Mouse (Mus musculus) midbrain, embryonic 11.5 days (tissue): ENCODE measurements around the gene Sh2d6. TPM values are rescaled to one million over a fixed set of nuclear protein-coding genes. Genes with fewer than 3 reads are reported as not detected.

Experiments used
- ATAC-seq: fragments of 200-750 bp; cut with Nextera tagmentation; 2 replicates; pipeline ENCODE4 v1.8.0; 2017; ENCODE audit warnings: moderate TSS enrichment, moderate library complexity; ENCODE audit not compliant: low FRiP score
- DNase-seq: peaks from one replicate; pipeline ENCODE4 v3.0.0; 2015; ENCODE audit warnings: low spot score; ENCODE audit errors: missing footprints
- H3K27ac ChIP-seq: fragments of 300-500 bp; sonication (generic); 2 replicates; pipeline ENCODE4 v1.5.1; 2014; ENCODE audit warnings: low read depth, low read length
- H3K27me3 ChIP-seq: fragments of 300-500 bp; sonication (generic); 2 replicates; pipeline ENCODE4 v1.6.1; 2014; ENCODE audit warnings: mild to moderate bottlenecking, low read length, moderate library complexity, mixed read lengths; ENCODE audit not compliant: control insufficient read depth, insufficient read depth
- H3K36me3 ChIP-seq: fragments of 300-500 bp; sonication (generic); 2 replicates; pipeline ENCODE4 v1.6.1; 2014; ENCODE audit warnings: mild to moderate bottlenecking, low read length, moderate library complexity, mixed read lengths; ENCODE audit not compliant: control insufficient read depth, insufficient read depth
- H3K4me1 ChIP-seq: fragments of 300-500 bp; sonication (generic); 2 replicates; pipeline ENCODE4 v1.6.1; 2014; ENCODE audit warnings: low read length; ENCODE audit not compliant: control insufficient read depth, insufficient read depth
- H3K4me2 ChIP-seq: fragments of 300-500 bp; sonication (generic); 2 replicates; pipeline ENCODE4 v1.6.1; 2014; ENCODE audit warnings: mild to moderate bottlenecking, moderate library complexity
- H3K4me3 ChIP-seq: fragments of 300-500 bp; sonication (generic); 2 replicates; pipeline ENCODE4 v1.5.1; 2014; ENCODE audit warnings: low read depth, low read length
- H3K9ac ChIP-seq: fragments of 300-500 bp; sonication (generic); 2 replicates; pipeline ENCODE4 v1.6.1; 2014; ENCODE audit warnings: low read length
- H3K9me3 ChIP-seq: fragments of 300-500 bp; sonication (generic); 2 replicates; pipeline ENCODE4 v1.6.1; 2016; ENCODE audit warnings: low read length; ENCODE audit not compliant: control insufficient read depth
- WGBS: fragments of 180-500 bp; shearing (Covaris S2); extraction: QIAGEN DNeasy Blood & Tissue Kit; methylation state at CpG from one replicate; pipeline ENCODE4 v1.1.7; 2014; 5-methylcytosine and 5-hydroxymethylcytosine counted together
- polyA plus RNA-seq: library from polyadenylated mRNA; unstranded; fragments of >200 nt; fragmentation: Nextera tagmentation; extraction: Ambion mirVana; gene quantifications from 2 replicates; pipeline ENCODE4 v1.2.1, GENCODE M21; 2014

Gene Sh2d6
- polyA plus RNA-seq, result 0.41 TPM in 1 of 2 replicates, not detected in the other

DNA sequence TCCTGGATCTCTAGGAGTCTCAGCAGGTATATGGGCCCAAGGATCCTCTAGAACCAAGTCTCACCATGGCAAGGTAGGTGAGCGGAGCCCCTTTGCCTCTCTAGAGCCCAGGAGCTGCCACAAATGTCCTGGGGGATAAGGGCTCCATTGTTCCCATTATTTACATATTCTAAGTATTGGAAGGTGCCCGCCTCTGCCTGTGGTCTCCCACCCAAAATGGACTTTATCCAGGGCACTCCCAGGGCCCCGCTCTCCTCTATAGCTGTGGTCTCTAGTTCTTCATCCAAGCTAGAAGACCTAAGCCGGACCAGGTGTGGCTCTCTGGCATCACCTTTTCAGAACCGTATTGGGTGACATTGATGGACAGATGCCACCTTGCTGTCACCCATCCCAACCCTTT is at the start of gene Sh2d6:
Gene Sh2d6 (minus strand): TSS at position 101 of the 400 bp plus-strand sequence.
- Histone ChIP-seq H3K9me3 (no peaks in the 10 kb centered on the region), H3K4me3 (no peak within 1 kb of the TSS), H3K9ac (no peak within 1 kb of the TSS), H3K4me1 (peaks cover 19% of the 10 kb centered on the region), H3K27me3 (no peaks in the 10 kb centered on the region), H3K4me2 (no peak within 1 kb of the TSS), H3K27ac (peak within 1 kb of the TSS; percentile 73), H3K36me3 (no peaks in the 10 kb centered on the region)
- 90% methylated on average over 5 of the region's 5 CpGs for WGBS
- ATAC-seq (no peak), DNase-seq (no peak)

DNA sequence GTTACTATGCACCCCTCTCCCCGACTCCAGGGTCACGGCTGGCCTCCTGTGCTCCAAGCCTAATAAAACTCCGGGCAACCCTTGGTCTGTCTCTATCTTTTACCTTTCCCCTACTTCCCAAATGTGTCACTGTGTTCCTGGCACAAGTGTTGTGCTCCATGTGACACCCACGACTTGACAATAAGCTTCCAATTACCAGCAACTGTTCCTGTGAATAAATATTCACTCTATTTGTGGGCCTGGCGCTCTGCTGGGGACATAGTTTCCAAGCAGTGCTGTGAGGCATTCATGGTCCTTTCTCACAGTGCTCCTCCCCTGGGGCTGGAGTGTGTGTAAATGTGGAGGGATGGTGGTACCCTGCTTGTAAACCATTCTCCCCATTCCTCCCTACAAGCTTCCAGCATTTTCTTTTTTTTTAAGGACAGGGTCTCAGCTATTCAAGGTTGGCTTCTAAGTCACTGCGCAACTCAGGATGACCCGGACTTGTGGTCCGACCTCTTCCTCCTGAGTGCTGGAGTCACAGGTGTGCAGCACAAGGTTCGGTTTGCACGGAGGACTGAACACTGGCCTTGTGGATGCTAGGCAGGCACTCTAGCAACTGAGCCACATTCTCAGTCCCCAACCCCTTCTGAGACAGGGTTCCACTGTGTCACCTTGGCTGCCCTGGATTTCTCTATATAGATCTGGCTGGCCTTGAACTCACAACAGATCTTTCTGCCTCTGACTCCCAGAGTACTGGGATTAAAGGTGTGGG is 49.3 kb upstream of the Sh2d6 start:
- no peak overlapping the region for H3K9ac ChIP-seq
- H3K27me3 ChIP-seq, result no peaks in the 10 kb centered on the region
- no peak overlapping the region for H3K27ac ChIP-seq
- no peaks in the 10 kb centered on the region for H3K36me3 ChIP-seq
- WGBS, result 91% methylated on average over 10 of the region's 10 CpGs
- H3K4me2 ChIP-seq, result no peak overlapping the region
- DNase-seq (no peak), ATAC-seq (no peak)
- H3K9me3 ChIP-seq, result no peaks in the 10 kb centered on the region
- no peak overlapping the region for H3K4me3 ChIP-seq
- no peaks in the 10 kb centered on the region; the same call in 1 of the 2 replicates for H3K4me1 ChIP-seq

DNA sequence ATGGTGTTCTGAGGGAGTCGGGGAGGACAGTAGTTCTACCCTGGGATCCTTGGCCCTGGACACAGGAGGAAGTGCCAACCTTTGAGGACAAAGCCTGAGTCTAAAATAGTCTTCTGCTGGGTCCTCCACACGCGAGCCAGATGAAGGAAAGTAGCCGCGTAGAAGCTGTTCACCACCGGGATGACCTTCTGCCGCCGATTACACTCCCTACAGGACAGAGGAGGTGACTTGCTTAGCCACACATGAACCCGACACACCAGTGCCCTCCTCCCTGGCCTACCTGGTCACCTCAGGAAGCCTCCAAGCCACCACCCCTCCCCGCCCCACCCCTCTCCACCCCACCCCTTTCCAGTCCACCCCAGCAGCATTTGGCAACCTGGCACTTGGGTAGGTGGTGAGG is 47.2 kb upstream of the Sh2d6 start:
- ATAC-seq (no peak), DNase-seq (no peak)
- H3K4me2 ChIP-seq, result no peak overlapping the region
- H3K36me3 ChIP-seq, result no peaks in the 10 kb centered on the region
- no peaks in the 10 kb centered on the region; the same call in 1 of the 2 replicates for H3K4me1 ChIP-seq
- no peaks in the 10 kb centered on the region for H3K27me3 ChIP-seq
- no peak overlapping the region for H3K9ac ChIP-seq
- H3K27ac ChIP-seq, result no peak overlapping the region
- WGBS, result 90% methylated on average over 10 of the region's 10 CpGs
- no peaks in the 10 kb centered on the region for H3K9me3 ChIP-seq
- H3K4me3 ChIP-seq, result no peak overlapping the region

DNA sequence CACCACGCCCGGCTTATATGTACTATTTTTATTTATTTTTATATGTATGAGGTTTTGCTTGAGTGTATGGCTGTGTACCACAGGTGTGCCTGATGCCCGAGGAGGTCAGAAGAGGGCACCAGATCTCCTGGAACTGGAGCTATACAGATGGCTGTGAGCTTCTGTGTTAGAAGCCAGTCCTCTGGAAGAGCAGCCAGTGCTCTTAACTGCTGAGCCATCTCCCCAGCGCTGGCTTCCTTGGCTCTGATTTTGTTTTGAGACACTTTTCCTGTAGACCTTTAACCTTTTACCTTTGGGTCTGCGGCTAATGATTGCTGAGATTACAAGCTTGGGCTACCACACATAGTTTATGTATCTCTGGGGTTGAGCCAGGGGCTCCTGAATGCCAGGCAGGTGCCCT is 46.0 kb upstream of the Sh2d6 start:
- H3K27ac ChIP-seq, result no peak overlapping the region

DNA sequence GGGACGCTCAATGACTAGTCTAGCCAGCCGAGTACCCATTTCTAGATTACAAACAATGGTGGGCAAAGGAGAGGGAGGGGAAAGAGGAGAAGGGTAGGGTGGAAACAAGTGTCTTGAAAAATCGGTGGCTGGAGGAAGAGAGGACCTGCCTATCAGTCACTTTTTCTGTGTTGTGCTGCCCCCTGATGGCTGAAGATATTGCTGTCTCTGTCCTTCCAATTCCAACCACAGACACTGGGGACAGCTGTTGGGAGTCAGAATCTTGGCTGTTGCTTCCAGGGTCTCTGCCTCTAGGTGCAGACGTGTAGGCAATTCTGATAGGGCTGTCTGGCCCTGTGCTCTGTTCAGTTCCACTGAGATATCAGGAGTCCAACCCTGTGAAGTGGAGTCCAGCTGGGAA is 44.5 kb upstream of the Sh2d6 start:
- DNase-seq, result peak; percentile 98
- Histone ChIP-seq H3K4me2 (no peak overlapping the region), H3K4me3 (no peak overlapping the region), H3K36me3 (no peaks in the 10 kb centered on the region), H3K9ac (peak overlapping the region; percentile 39; the same call in 1 of the 2 replicates), H3K27me3 (no peaks in the 10 kb centered on the region), H3K4me1 (no peaks in the 10 kb centered on the region; the same call in 1 of the 2 replicates), H3K9me3 (no peaks in the 10 kb centered on the region), H3K27ac (no peak overlapping the region)
- 0% methylated on average over 4 of the region's 4 CpGs for WGBS
- ATAC-seq, result peak; percentile 87

More for the DNA sequence above, 46.0 kb upstream of the Sh2d6 start:
- Histone ChIP-seq H3K36me3 (no peaks in the 10 kb centered on the region), H3K27me3 (no peaks in the 10 kb centered on the region), H3K9me3 (no peaks in the 10 kb centered on the region), H3K4me1 (no peaks in the 10 kb centered on the region; the same call in 1 of the 2 replicates), H3K4me2 (no peak overlapping the region), H3K4me3 (no peak overlapping the region), H3K9ac (no peak overlapping the region)
- ATAC-seq (no peak), DNase-seq (no peak)
- 93% methylated on average over 5 of the region's 5 CpGs for WGBS

DNA sequence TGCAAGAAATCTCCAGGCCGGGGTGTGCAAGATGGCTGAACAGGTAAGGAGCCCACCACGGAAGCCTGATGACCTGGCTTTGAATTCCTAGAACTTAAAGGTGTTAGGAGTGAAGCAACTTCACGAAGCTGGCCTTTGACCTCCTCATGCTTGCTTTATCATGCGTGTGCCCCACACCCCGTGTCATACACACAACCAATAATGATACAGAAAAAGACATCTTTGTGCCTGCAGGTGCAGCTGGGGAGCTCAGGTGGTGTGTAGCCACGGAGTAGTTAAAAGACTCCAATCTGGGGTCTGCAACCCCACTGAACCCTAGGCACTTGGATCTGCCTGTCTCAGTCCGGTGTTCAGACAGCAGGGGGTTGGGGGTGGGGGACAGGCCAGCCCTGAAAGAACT is 44.0 kb upstream of the Sh2d6 start:
- no peaks in the 10 kb centered on the region; the same call in 1 of the 2 replicates for H3K4me1 ChIP-seq
- WGBS, result 73% methylated on average over 7 of the region's 7 CpGs
- H3K4me2 ChIP-seq, result no peak overlapping the region

DNA sequence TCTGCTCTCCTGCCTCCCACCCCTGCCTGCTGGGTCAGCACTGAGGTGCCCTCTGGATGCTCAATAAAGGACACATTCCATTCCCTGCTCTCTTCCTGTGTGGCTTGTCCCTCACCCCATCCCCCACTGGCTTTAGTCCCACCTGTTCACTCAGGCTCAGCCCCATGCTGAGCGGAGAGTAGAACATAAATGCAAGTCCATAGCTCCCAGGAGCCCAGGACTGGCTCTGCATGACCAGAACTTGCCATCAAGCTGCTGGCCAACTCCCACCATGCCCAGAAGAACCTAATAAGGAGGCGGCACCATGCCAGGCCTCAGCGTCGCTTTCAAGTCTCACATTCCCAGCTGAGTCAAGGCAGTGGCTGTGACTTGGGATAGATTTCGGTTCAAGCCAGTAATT is 41.4 kb upstream of the Sh2d6 start:
- 77% methylated on average over 5 of the region's 5 CpGs for whole genome bisulfite sequencing
- Histone ChIP-seq H3K27ac (no peak overlapping the region), H3K36me3 (no peaks in the 10 kb centered on the region), H3K4me2 (no peak overlapping the region), H3K4me1 (no peaks in the 10 kb centered on the region; the same call in 1 of the 2 replicates), H3K27me3 (no peaks in the 10 kb centered on the region), H3K4me3 (no peak overlapping the region), H3K9me3 (no peaks in the 10 kb centered on the region), H3K9ac (no peak overlapping the region)
- no peak for DNase-seq
- no peak for ATAC-seq

More for the DNA sequence above, 44.0 kb upstream of the Sh2d6 start:
- Histone ChIP-seq H3K9ac (peak overlapping the region; percentile 39; the same call in 1 of the 2 replicates), H3K27ac (no peak overlapping the region), H3K9me3 (no peaks in the 10 kb centered on the region), H3K4me3 (no peak overlapping the region), H3K27me3 (no peaks in the 10 kb centered on the region), H3K36me3 (no peaks in the 10 kb centered on the region)
- no peak for DNase-seq
- peak; percentile 23 for ATAC-seq

DNA sequence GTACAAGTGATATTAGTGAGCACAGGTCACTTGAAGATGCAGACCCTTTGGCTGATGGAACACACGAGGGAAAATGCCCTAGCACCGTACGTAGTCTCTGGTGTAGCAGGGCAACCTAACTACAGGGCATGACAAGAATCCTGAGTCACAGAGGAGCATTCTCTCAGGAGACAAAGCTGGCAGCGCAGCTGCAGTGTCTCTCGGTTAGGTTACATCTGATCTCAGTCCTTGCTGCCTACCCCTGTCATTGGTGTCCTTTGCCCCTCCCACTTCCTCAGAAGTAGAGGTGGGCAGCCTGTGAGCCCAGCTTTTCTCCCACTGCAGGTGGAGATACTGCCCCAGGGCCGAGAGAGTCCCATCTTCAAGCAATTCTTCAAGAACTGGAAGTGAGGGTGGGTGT is 41.0 kb upstream of the Sh2d6 start:
- no peak for ATAC-seq
- H3K9ac ChIP-seq, result no peak overlapping the region
- DNase-seq, result no peak
- no peak overlapping the region for H3K4me2 ChIP-seq
- H3K4me1 ChIP-seq, result no peaks in the 10 kb centered on the region; the same call in 1 of the 2 replicates
- 58% methylated on average over 6 of the region's 6 CpGs for WGBS
- H3K4me3 ChIP-seq, result no peak overlapping the region
- no peak overlapping the region for H3K27ac ChIP-seq
- no peaks in the 10 kb centered on the region for H3K27me3 ChIP-seq
- no peaks in the 10 kb centered on the region for H3K36me3 ChIP-seq
- no peaks in the 10 kb centered on the region for H3K9me3 ChIP-seq

DNA sequence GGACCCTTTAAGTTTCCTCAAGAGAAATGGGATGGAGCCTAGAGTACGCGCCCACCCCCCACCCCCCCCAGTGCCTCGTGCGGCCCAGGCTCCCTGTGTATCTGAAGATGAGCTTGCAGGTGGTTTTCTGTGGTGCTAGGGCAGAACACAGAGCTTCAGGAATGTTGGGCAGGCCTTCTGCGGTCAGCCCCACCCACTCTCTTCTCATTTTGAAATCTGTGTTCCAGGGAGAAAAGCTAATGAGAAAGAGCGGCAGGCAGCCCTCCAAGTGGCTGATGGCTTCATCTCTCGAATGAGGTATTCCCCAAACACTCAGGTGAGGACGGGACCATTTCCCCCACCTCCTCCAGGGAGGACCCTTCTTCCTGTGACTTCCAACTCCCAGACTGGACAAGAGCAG is 39.3 kb upstream of the Sh2d6 start:
- ATAC-seq, result no peak

More for the DNA sequence above, 39.3 kb upstream of the Sh2d6 start:
- H3K27me3 ChIP-seq, result no peaks in the 10 kb centered on the region
- H3K27ac ChIP-seq, result no peak overlapping the region
- H3K9ac ChIP-seq, result no peak overlapping the region
- no peak for DNase-seq
- H3K4me3 ChIP-seq, result no peak overlapping the region
- H3K4me2 ChIP-seq, result no peak overlapping the region
- H3K36me3 ChIP-seq, result no peaks in the 10 kb centered on the region
- no peaks in the 10 kb centered on the region; the same call in 1 of the 2 replicates for H3K4me1 ChIP-seq
- 80% methylated on average over 8 of the region's 8 CpGs for WGBS
- H3K9me3 ChIP-seq, result no peaks in the 10 kb centered on the region
